Mouse (Mus musculus): ENCODE measurements around the gene Ngfr. TPM values are rescaled to one million over a fixed set of nuclear protein-coding genes. Genes with fewer than 3 reads are reported as not detected.

Ngfr gene
- total and polyA plus RNA-seq, 3 experiments: not detected

- DNase-seq (ENCODE audit: low read depth, low spot score): no peak
- no peaks in the 10 kb centered on the region for H3K9me3 ChIP-seq (replicated peaks; ENCODE audit: insufficient read depth, low read length)
- peaks cover 10 to 13% of the 10 kb centered on the region in 2 experiments for H3K27me3 ChIP-seq (ENCODE audit: control insufficient read depth in 1 of 2, insufficient read depth in 2 of 2, low read length in 2 of 2)
- no peaks in the 10 kb centered on the region for H3K79me2 ChIP-seq (ENCODE audit: control insufficient read depth, insufficient read depth, low read length, poor library complexity)
- H3K9ac ChIP-seq (ENCODE audit: control insufficient read depth, low read depth, low read length, poor library complexity, severe bottlenecking): no peak overlapping the region
- H3K4me3 ChIP-seq (ENCODE audit: control insufficient read depth in 1 of 2, insufficient read depth in 1 of 2, low read depth in 2 of 2, low read length in 2 of 2): no peak overlapping the region
- no peak for TF ChIP-seq TAL1 (IDR thresholded peaks at IDR 0.05; ENCODE audit: low read length)
- H3K4me1 ChIP-seq (ENCODE audit: control insufficient read depth in 1 of 2, insufficient read depth in 2 of 2, low read length in 2 of 2): no peaks in the 10 kb centered on the region
- H3K27ac ChIP-seq (ENCODE audit: control insufficient read depth, low read depth, low read length): no peak overlapping the region
- no peaks in the 10 kb centered on the region for H3K36me3 ChIP-seq (ENCODE audit: control insufficient read depth in 1 of 2, insufficient read depth in 2 of 2, low read length in 2 of 2)
Observed at GRCm38 (mm10) chr11:95546021-95546782, 41.3 kb downstream of the Ngfr start.

DNA sequence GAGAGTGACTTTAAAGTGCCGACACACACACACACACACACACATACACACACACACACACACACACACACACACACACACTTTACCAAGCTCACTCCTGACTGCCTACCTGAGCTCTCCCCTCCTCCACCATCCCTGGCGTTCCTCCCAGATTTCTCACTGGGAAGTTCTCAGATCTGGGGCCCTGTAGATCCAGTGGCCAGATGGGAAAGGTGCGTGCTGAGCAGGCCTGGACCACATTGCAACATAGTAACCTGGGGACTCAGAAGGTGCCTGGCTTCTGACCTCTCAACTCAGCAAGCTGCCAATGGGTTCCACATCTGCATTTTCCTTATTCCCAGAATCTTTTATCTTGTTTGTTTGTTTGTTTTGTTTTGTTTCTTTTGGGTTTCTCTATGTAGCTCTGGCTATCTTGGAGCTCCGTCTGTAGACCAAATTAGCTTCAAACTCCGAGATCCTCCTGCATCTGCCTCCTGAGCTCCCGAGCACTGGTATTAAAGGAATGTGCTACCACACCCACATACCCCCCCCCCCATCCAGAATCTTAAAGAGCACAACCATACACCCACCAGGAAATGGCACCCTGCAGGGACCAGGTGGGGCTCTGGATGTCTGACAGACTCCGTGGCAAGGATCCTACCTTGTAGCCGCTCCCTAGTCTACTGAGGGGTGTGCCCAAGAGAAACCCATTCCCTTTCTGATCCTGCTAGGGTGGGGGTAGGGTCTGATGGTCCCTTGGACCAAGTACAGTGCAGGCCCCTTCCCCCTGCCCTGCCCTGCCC is 42.8 kb downstream of the Ngfr start:
- no peak overlapping the region for H3K9ac ChIP-seq (ENCODE audit: control insufficient read depth, low read depth, low read length, poor library complexity, severe bottlenecking)
- no peak for TF ChIP-seq JUND (IDR thresholded peaks at IDR 0.05; ENCODE audit: low read depth, low read length)
- peaks cover 0 to 5% of the 10 kb centered on the region in 2 experiments; a peak in 1 of 4 replicates for H3K4me1 ChIP-seq (ENCODE audit: control insufficient read depth in 1 of 2, insufficient read depth in 2 of 2, low read length in 2 of 2)
- no peaks in the 10 kb centered on the region for H3K79me2 ChIP-seq (ENCODE audit: control insufficient read depth, insufficient read depth, low read length, poor library complexity)
- DNase-seq (ENCODE audit: low read depth, low spot score): no peak
- H3K9me3 ChIP-seq (replicated peaks; ENCODE audit: insufficient read depth, low read length): no peaks in the 10 kb centered on the region
- H3K27me3 ChIP-seq (ENCODE audit: control insufficient read depth in 1 of 2, insufficient read depth in 2 of 2, low read length in 2 of 2): peaks cover 8% of the 10 kb centered on the region in 2 experiments; a peak in 3 of 4 replicates
- H3K36me3 ChIP-seq (ENCODE audit: control insufficient read depth in 1 of 2, insufficient read depth in 2 of 2, low read length in 2 of 2): no peaks in the 10 kb centered on the region
- H3K4me3 ChIP-seq (ENCODE audit: control insufficient read depth in 1 of 2, insufficient read depth in 1 of 2, low read depth in 2 of 2, low read length in 2 of 2): no peak overlapping the region
- no peak overlapping the region for H3K27ac ChIP-seq (ENCODE audit: control insufficient read depth, low read depth, low read length)

DNA sequence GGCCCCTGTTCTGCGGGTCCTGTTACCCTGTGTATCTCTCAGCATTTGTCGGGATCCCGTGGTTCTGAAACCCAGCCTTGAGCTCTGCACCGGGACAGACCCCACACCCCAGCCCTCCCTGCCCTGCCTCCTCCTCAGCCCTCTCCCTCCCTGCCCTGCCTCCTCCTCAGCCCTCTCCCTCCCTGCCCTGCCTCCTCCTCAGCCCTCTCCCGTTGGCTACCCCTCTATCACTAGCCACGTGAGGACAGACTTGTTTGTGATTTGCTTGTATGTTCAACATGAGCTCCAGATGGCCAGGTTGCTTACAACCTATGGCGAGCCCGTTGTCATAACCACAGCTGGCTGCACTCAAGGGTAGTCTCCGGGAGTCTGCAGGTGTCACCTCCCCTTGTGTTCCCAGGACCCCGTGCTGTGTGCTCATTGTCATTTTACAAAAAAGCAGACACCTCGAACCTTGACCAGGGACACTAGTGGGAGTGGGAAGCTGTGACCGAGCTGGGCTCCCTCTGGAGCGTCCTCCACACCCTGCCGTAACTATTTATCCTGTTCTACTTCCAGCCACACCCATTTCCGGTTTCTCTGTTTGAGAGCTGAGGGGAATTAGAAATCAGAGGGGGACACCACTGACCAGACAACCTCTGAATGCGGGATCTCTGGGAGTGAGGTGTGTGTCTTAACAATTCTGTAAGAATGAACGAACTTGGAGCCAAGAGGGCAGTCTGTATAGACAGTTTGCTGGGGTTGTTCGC is 46.7 kb downstream of the Ngfr start:
- TF ChIP-seq NELFE (IDR thresholded peaks at IDR 0.05; ENCODE audit: low read depth, low read length) (no peak), TAL1 (IDR thresholded peaks at IDR 0.05; ENCODE audit: low read length) (no peak), BHLHE40 (IDR thresholded peaks at IDR 0.05; ENCODE audit: borderline replicate concordance, low read depth, low read length) (no peak), MAZ (IDR thresholded peaks at IDR 0.05; ENCODE audit: low read depth, low read length) (no peak), MEF2A (IDR thresholded peaks at IDR 0.05; ENCODE audit: extremely low read depth, insufficient replicate concordance, low read depth, low read length, poor library complexity, severe bottlenecking) (no peak), MAX (IDR thresholded peaks at IDR 0.05; ENCODE audit: low read length) (no peak), USF1 (IDR thresholded peaks at IDR 0.05; ENCODE audit: low read depth, low read length) (no peak), RAD21 (IDR thresholded peaks at IDR 0.05; ENCODE audit: low read depth, low read length) (no peak), CHD1 (IDR thresholded peaks at IDR 0.05; ENCODE audit: low read depth, low read length) (no peak), JUND (IDR thresholded peaks at IDR 0.05; ENCODE audit: low read depth, low read length) (no peak), MYC (IDR thresholded peaks at IDR 0.05; ENCODE audit: low read depth, low read length) (no peak)
- H3K4me1 ChIP-seq (ENCODE audit: control insufficient read depth in 1 of 2, insufficient read depth in 2 of 2, low read length in 2 of 2): peaks cover 0 to 5% of the 10 kb centered on the region in 2 experiments; a peak in 1 of 4 replicates
- H3K27me3 ChIP-seq (ENCODE audit: control insufficient read depth in 1 of 2, insufficient read depth in 2 of 2, low read length in 2 of 2): peaks cover 2 to 3% of the 10 kb centered on the region in 2 experiments; a peak in 2 of 4 replicates

More for the DNA sequence above, 46.7 kb downstream of the Ngfr start:
- H3K27ac ChIP-seq (ENCODE audit: control insufficient read depth, low read depth, low read length): no peak overlapping the region
- no peaks in the 10 kb centered on the region for H3K79me2 ChIP-seq (ENCODE audit: control insufficient read depth, insufficient read depth, low read length, poor library complexity)
- no peak for DNase-seq (ENCODE audit: low read depth, low spot score)
- H3K9ac ChIP-seq (ENCODE audit: control insufficient read depth, low read depth, low read length, poor library complexity, severe bottlenecking): no peak overlapping the region
- H3K4me3 ChIP-seq (ENCODE audit: control insufficient read depth in 1 of 2, insufficient read depth in 1 of 2, low read depth in 2 of 2, low read length in 2 of 2): no peak overlapping the region
- H3K36me3 ChIP-seq (ENCODE audit: control insufficient read depth in 1 of 2, insufficient read depth in 2 of 2, low read length in 2 of 2): no peaks in the 10 kb centered on the region
- no peaks in the 10 kb centered on the region for H3K9me3 ChIP-seq (replicated peaks; ENCODE audit: insufficient read depth, low read length)
